Mouse (Mus musculus) intestine, embryonic 14.5 days (tissue): ENCODE results near the gene Nsl1. TPM values are rescaled to one million over a fixed set of nuclear protein-coding genes. Genes with fewer than 3 reads are reported as not detected.

ENCODE experiments used
- ATAC-seq: fragments of 200-750 bp; cut with Nextera tagmentation; replicated peaks from 2 replicates; pipeline ENCODE4 v1.8.0; 2017; ENCODE audit warnings: low read depth, moderate number of reproducible peaks, moderate TSS enrichment, moderate library complexity; ENCODE audit not compliant: low FRiP score, low TSS enrichment
- DNase-seq: peaks from one replicate; pipeline ENCODE4 v3.0.0-alpha.2; 2018; ENCODE audit warnings: low spot score
- H3K27ac ChIP-seq: fragments of 300-500 bp; sonication (generic); 2 replicates; pipeline ENCODE4 v1.5.1; 2014; ENCODE audit warnings: low read depth, mild to moderate bottlenecking, control low read depth
- H3K27me3 ChIP-seq: fragments of 300-500 bp; sonication (generic); replicated peaks from 2 replicates; pipeline ENCODE4 v1.6.1; 2014; ENCODE audit warnings: low read length, control low read depth; ENCODE audit not compliant: control insufficient read depth, insufficient read depth
- H3K36me3 ChIP-seq: fragments of 300-500 bp; sonication (generic); 2 replicates; pipeline ENCODE4 v1.6.1; 2014; ENCODE audit warnings: low read length, control low read depth; ENCODE audit not compliant: control insufficient read depth, insufficient read depth
- H3K4me1 ChIP-seq: fragments of 300-500 bp; sonication (generic); replicated peaks from 2 replicates; pipeline ENCODE4 v1.6.1; 2014; ENCODE audit warnings: low read length, control low read depth, mixed read lengths; ENCODE audit not compliant: control insufficient read depth, insufficient read depth
- H3K4me2 ChIP-seq: fragments of 300-500 bp; sonication (generic); 2 replicates; pipeline ENCODE4 v1.6.1; 2014; ENCODE audit warnings: low read length
- H3K4me3 ChIP-seq: fragments of 300-500 bp; sonication (generic); 2 replicates; pipeline ENCODE4 v1.5.1; 2014; ENCODE audit warnings: low read depth, low read length, control low read depth, mixed read lengths
- H3K9ac ChIP-seq: fragments of 300-500 bp; sonication (generic); 2 replicates; pipeline ENCODE4 v1.6.1; 2014; ENCODE audit warnings: mild to moderate bottlenecking, low read length
- H3K9me3 ChIP-seq: fragments of 300-500 bp; sonication (generic); 2 replicates; pipeline ENCODE4 v1.6.1; 2016; ENCODE audit warnings: low read length, control low read depth; ENCODE audit not compliant: control insufficient read depth
- WGBS: fragments of 180-500 bp; shearing (Covaris S2); extraction: QIAGEN DNeasy Blood & Tissue Kit; methylation state at CpG from one replicate; pipeline ENCODE4 v1.1.7; 2014; 5-methylcytosine and 5-hydroxymethylcytosine counted together
- polyA plus RNA-seq: library from polyadenylated mRNA; unstranded; fragments of >200 nt; fragmentation: Nextera tagmentation; extraction: Ambion mirVana; gene quantifications from 2 replicates; pipeline ENCODE4 v1.2.1, GENCODE M21; 2014

Gene Nsl1
- polyA plus RNA-seq, 1 experiment from 2014 or later, result 20.8 TPM

GRCm38 (mm10) chr1:191107306-191107705 is 44.5 kb downstream of the Nsl1 start:
- H3K4me2 ChIP-seq, result no peak overlapping the region
- DNase-seq, result no peak
- 68% methylated on average over 10 of the region's 10 CpGs for WGBS
- no peaks in the 10 kb centered on the region for H3K36me3 ChIP-seq
- no peak for ATAC-seq
- no peak overlapping the region for H3K27ac ChIP-seq
- H3K27me3 ChIP-seq, result no peaks in the 10 kb centered on the region
- peaks cover 7% of the 10 kb centered on the region; the same call in 1 of the 2 replicates for H3K4me1 ChIP-seq
- H3K9ac ChIP-seq, result no peak overlapping the region
- no peaks in the 10 kb centered on the region for H3K9me3 ChIP-seq
- H3K4me3 ChIP-seq, result no peak overlapping the region

- no peaks in the 10 kb centered on the region for H3K9me3 ChIP-seq
- ATAC-seq (no peak), DNase-seq (no peak)
- no peak overlapping the region for H3K9ac ChIP-seq
- H3K4me1 ChIP-seq, result peaks cover 7% of the 10 kb centered on the region; the same call in 1 of the 2 replicates
- H3K36me3 ChIP-seq, result no peaks in the 10 kb centered on the region
- no peak overlapping the region for H3K4me3 ChIP-seq
- 94% methylated on average over 9 of the region's 9 CpGs for WGBS
- H3K27me3 ChIP-seq, result no peaks in the 10 kb centered on the region
- H3K27ac ChIP-seq, result no peak overlapping the region
- H3K4me2 ChIP-seq, result no peak overlapping the region
Observed at GRCm38 (mm10) chr1:191109907-191110306, 47.1 kb downstream of the Nsl1 start.

- Histone ChIP-seq H3K27me3 (no peaks in the 10 kb centered on the region), H3K36me3 (no peaks in the 10 kb centered on the region), H3K27ac (no peak overlapping the region), H3K4me3 (no peak overlapping the region), H3K4me2 (no peak overlapping the region), H3K9me3 (no peaks in the 10 kb centered on the region), H3K4me1 (peaks cover 7% of the 10 kb centered on the region; the same call in 1 of the 2 replicates), H3K9ac (no peak overlapping the region)
- DNase-seq (no peak), ATAC-seq (no peak)
- 43% methylated on average over 8 of the region's 8 CpGs for WGBS
Observed at GRCm38 (mm10) chr1:191111146-191111545, 48.3 kb downstream of the Nsl1 start.

GRCm38 (mm10) chr1:191114868-191115267 is 52.1 kb downstream of the Nsl1 start:
- no peak for ATAC-seq
- no peak overlapping the region for H3K4me3 ChIP-seq
- no peak overlapping the region for H3K27ac ChIP-seq
- WGBS, result 69% methylated on average over 7 of the region's 7 CpGs
- DNase-seq, result no peak
- no peaks in the 10 kb centered on the region for H3K9me3 ChIP-seq
- no peak overlapping the region for H3K4me2 ChIP-seq
- H3K36me3 ChIP-seq, result no peaks in the 10 kb centered on the region
- no peak overlapping the region for H3K9ac ChIP-seq
- no peaks in the 10 kb centered on the region for H3K27me3 ChIP-seq
- peaks cover 7% of the 10 kb centered on the region; the same call in 1 of the 2 replicates for H3K4me1 ChIP-seq

- WGBS, result 80% methylated on average over 11 of the region's 11 CpGs
- Histone ChIP-seq H3K36me3 (no peaks in the 10 kb centered on the region), H3K4me3 (no peak overlapping the region), H3K4me2 (no peak overlapping the region), H3K9ac (no peak overlapping the region), H3K9me3 (no peaks in the 10 kb centered on the region), H3K4me1 (peaks cover 7% of the 10 kb centered on the region; the same call in 1 of the 2 replicates), H3K27ac (no peak overlapping the region), H3K27me3 (no peaks in the 10 kb centered on the region)
- ATAC-seq (no peak), DNase-seq (no peak)
Observed at GRCm38 (mm10) chr1:191115514-191116238, 52.9 kb downstream of the Nsl1 start.

GRCm38 (mm10) chr1:191122744-191123143 is 59.9 kb downstream of the Nsl1 start:
- no peak overlapping the region for H3K4me3 ChIP-seq
- H3K9ac ChIP-seq, result no peak overlapping the region
- H3K27ac ChIP-seq, result no peak overlapping the region
- H3K27me3 ChIP-seq, result no peaks in the 10 kb centered on the region
- 64% methylated on average over 3 of the region's 3 CpGs for WGBS
- no peaks in the 10 kb centered on the region for H3K36me3 ChIP-seq
- H3K9me3 ChIP-seq, result no peaks in the 10 kb centered on the region
- no peaks in the 10 kb centered on the region for H3K4me1 ChIP-seq
- no peak overlapping the region for H3K4me2 ChIP-seq
- DNase-seq (no peak), ATAC-seq (no peak)

GRCm38 (mm10) chr1:191123696-191124095 is 60.9 kb downstream of the Nsl1 start:
- DNase-seq, result no peak
- no peaks in the 10 kb centered on the region for H3K36me3 ChIP-seq
- WGBS, result 86% methylated on average over 2 of the region's 2 CpGs

GRCm38 (mm10) chr1:191124288-191124687 is 61.5 kb downstream of the Nsl1 start:
- Histone ChIP-seq H3K4me2 (no peak overlapping the region), H3K9ac (no peak overlapping the region), H3K27ac (no peak overlapping the region), H3K27me3 (no peaks in the 10 kb centered on the region), H3K36me3 (no peaks in the 10 kb centered on the region), H3K4me1 (no peaks in the 10 kb centered on the region), H3K9me3 (no peaks in the 10 kb centered on the region; the same call in 1 of the 2 replicates), H3K4me3 (no peak overlapping the region)
- WGBS, result 73% methylated on average over 4 of the region's 4 CpGs
- DNase-seq (no peak), ATAC-seq (no peak)

More at GRCm38 (mm10) chr1:191123696-191124095, 60.9 kb downstream of the Nsl1 start:
- no peaks in the 10 kb centered on the region for H3K27me3 ChIP-seq
- H3K9me3 ChIP-seq, result no peaks in the 10 kb centered on the region
- no peak overlapping the region for H3K9ac ChIP-seq
- H3K4me3 ChIP-seq, result no peak overlapping the region
- no peaks in the 10 kb centered on the region for H3K4me1 ChIP-seq
- ATAC-seq, result no peak
- no peak overlapping the region for H3K4me2 ChIP-seq
- no peak overlapping the region for H3K27ac ChIP-seq
